Mouse (Mus musculus) limb, embryonic 11.5 days (tissue): ENCODE data around the gene Mmp7. TPM values are rescaled to one million over a fixed set of nuclear protein-coding genes. Genes with fewer than 3 reads are reported as not detected.
A peak's percentile ranks its signal among the peaks of the same experiment; 100 is the strongest.

Source experiments
- ATAC-seq: fragments of 200-750 bp; cut with Nextera tagmentation; 2 replicates; pipeline ENCODE4 v1.8.0; 2017; ENCODE audit warnings: low read depth; ENCODE audit not compliant: insufficient number of reproducible peaks, low FRiP score, low TSS enrichment
- DNase-seq: peaks from one replicate; pipeline ENCODE4 v3.0.0-alpha.2; 2015; ENCODE audit warnings: low spot score
- H3K27ac ChIP-seq: fragments of 300-500 bp; sonication (generic); replicated peaks from 2 replicates; pipeline ENCODE4 v1.5.1; 2014; ENCODE audit warnings: low read depth, mild to moderate bottlenecking, low read length
- H3K27me3 ChIP-seq: fragments of 300-500 bp; sonication (generic); 2 replicates; pipeline ENCODE4 v1.6.1; 2014; ENCODE audit warnings: mild to moderate bottlenecking, low read length, mixed read lengths; ENCODE audit not compliant: control insufficient read depth, insufficient read depth
- H3K36me3 ChIP-seq: fragments of 300-500 bp; sonication (generic); 2 replicates; pipeline ENCODE4 v1.6.1; 2014; ENCODE audit warnings: mild to moderate bottlenecking, low read length, moderate library complexity, mixed read lengths; ENCODE audit not compliant: control insufficient read depth, insufficient read depth
- H3K4me1 ChIP-seq: fragments of 300-500 bp; sonication (generic); 2 replicates; pipeline ENCODE4 v1.6.1; 2014; ENCODE audit warnings: low read length, mixed read lengths; ENCODE audit not compliant: control insufficient read depth, insufficient read depth
- H3K4me2 ChIP-seq: fragments of 300-500 bp; sonication (generic); 2 replicates; pipeline ENCODE4 v1.6.1; 2014; ENCODE audit warnings: low read depth, mild to moderate bottlenecking, moderate library complexity; ENCODE audit not compliant: severe bottlenecking
- H3K4me3 ChIP-seq: fragments of 300-500 bp; sonication (generic); 2 replicates; pipeline ENCODE4 v1.5.1; 2014; ENCODE audit warnings: low read depth, low read length
- H3K9ac ChIP-seq: fragments of 300-500 bp; sonication (generic); 2 replicates; pipeline ENCODE4 v1.6.1; 2014; ENCODE audit warnings: mild to moderate bottlenecking, low read length
- H3K9me3 ChIP-seq: fragments of 300-500 bp; sonication (generic); 2 replicates; pipeline ENCODE4 v1.6.1; 2016; ENCODE audit warnings: low read length; ENCODE audit not compliant: control insufficient read depth
- WGBS: fragments of 180-500 bp; shearing (Covaris S2); extraction: QIAGEN DNeasy Blood & Tissue Kit; methylation state at CpG from one replicate; pipeline ENCODE4 v1.1.7; 2014; 5-methylcytosine and 5-hydroxymethylcytosine counted together
- polyA plus RNA-seq: library from polyadenylated mRNA; unstranded; fragments of >200 nt; fragmentation: Nextera tagmentation; extraction: Ambion mirVana; gene quantifications from 2 replicates; pipeline ENCODE4 v1.2.1, GENCODE M21; 2014

Gene Mmp7
- polyA plus RNA-seq, 1 experiment from 2014 or later: not detected

DNA sequence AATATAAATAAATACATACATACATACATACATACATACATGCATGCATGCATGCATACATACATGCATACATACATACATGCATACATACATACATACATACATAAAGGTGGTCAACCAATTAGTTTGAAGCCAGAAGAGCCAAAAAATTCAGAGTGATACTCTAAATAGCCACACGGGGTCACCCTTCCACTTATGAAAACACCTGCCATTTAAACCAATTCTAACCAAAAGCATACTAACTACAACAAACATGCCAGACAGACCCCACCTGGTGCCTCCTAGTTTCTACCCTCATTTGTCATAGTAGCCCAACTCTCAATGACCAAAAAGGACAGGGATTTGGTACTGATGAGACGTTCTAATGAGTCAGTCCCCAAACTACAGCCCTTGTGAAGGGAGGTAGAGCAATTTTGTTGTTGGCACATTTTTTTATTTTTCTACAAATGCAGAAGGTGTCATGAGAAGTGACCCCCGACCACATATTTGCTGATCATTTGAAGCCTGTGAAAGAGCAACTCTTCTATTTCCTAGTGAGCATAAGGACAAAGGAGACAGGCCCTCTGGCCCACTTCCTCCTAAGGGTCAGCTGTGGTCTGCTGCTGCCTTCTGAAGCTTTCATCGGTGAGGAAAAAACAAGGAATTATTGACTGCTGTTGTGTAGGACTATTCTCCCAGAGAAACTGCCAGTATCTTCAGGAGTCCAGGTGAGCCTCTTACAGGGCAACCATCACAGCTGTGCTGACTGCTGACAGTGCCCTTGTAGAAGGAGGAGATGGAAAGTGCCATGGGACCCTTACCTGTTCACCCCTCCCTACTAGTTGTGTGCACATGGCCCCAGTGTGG is 22.4 kb downstream of the Mmp7 start:
- no peaks in the 10 kb centered on the region for H3K27me3 ChIP-seq

DNA sequence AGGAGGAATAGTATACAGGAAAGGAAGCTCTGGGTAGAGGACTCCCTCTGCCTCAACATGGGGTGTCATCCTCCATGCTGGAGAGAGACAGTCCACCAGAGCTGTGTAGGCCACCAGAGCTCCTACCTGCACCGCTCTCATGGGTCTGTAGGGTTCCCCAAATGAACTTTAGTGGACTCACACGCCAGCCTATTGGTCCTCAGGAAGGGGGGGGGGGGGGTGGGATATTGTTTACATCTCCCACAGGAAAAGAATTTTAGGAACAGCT is 23.0 kb downstream of the Mmp7 start:
- Histone ChIP-seq H3K27me3 (no peaks in the 10 kb centered on the region), H3K9me3 (no peaks in the 10 kb centered on the region), H3K4me2 (no peak overlapping the region), H3K9ac (no peak overlapping the region), H3K36me3 (no peaks in the 10 kb centered on the region), H3K4me3 (no peak overlapping the region), H3K4me1 (no peaks in the 10 kb centered on the region), H3K27ac (no peak overlapping the region)
- no peak for DNase-seq
- ATAC-seq: no peak
- 82% methylated on average over 2 of the region's 2 CpGs for WGBS

More for the DNA sequence above, 22.4 kb downstream of the Mmp7 start:
- DNase-seq (peak; percentile 50), ATAC-seq (peak; percentile 61; the same call in 1 of the 2 replicates)
- no peak overlapping the region for H3K4me2 ChIP-seq
- no peaks in the 10 kb centered on the region for H3K36me3 ChIP-seq
- no peak overlapping the region for H3K27ac ChIP-seq
- no peak overlapping the region for H3K9ac ChIP-seq
- WGBS: 47% methylated on average over 4 of the region's 4 CpGs
- no peaks in the 10 kb centered on the region for H3K4me1 ChIP-seq
- no peaks in the 10 kb centered on the region for H3K9me3 ChIP-seq
- H3K4me3 ChIP-seq: no peak overlapping the region

DNA sequence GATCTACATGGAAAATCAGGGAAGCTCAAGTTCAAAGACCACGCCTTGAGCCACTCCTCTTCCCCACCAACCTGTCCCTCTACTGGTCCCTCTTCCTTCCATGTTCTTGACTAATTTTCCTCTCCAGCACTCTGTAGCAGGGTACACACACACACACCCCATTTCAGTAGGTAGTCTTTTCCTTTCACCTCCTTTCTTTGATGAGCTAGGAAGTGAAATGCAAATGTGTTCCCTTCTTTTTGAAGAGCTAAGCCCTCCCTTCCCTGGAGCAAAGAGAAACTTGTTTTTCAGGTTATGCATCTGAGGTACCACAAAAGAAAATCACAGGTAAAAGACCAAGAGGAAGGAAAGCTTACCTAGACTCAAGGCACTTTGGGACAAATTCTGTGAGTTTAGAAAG is 29.7 kb downstream of the Mmp7 start:
- Histone ChIP-seq H3K9ac (no peak overlapping the region), H3K9me3 (no peaks in the 10 kb centered on the region), H3K36me3 (no peaks in the 10 kb centered on the region), H3K4me1 (no peaks in the 10 kb centered on the region), H3K4me3 (no peak overlapping the region), H3K27ac (no peak overlapping the region), H3K27me3 (no peaks in the 10 kb centered on the region), H3K4me2 (no peak overlapping the region)
- WGBS: 84% methylated on average over 1 of the region's 1 CpGs
- no peak for ATAC-seq
- no peak for DNase-seq

DNA sequence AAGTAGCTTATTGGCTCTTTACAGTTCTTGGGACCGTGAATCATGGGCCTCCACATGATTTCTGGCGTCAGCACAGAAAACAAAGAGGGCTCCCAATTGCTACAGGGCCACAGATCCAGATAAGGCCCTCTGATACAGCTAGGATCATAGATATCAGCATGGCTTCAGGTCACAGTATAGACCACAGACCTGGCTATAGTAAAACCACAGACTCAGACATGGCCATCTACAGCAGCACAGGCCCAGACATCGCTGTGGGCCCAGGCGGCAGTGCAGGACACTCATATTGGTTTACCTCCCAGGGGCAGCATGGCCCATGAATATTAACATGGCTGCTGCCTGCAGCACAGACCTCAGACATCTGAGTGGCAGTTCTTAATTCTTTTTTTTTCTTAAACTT is 37.1 kb downstream of the Mmp7 start:
- Histone ChIP-seq H3K4me1 (no peaks in the 10 kb centered on the region), H3K27me3 (no peaks in the 10 kb centered on the region), H3K9me3 (no peaks in the 10 kb centered on the region), H3K4me2 (no peak overlapping the region), H3K4me3 (no peak overlapping the region), H3K36me3 (no peaks in the 10 kb centered on the region), H3K9ac (no peak overlapping the region), H3K27ac (no peak overlapping the region)
- 90% methylated on average over 4 of the region's 4 CpGs for WGBS
- no peak for ATAC-seq
- DNase-seq: no peak

DNA sequence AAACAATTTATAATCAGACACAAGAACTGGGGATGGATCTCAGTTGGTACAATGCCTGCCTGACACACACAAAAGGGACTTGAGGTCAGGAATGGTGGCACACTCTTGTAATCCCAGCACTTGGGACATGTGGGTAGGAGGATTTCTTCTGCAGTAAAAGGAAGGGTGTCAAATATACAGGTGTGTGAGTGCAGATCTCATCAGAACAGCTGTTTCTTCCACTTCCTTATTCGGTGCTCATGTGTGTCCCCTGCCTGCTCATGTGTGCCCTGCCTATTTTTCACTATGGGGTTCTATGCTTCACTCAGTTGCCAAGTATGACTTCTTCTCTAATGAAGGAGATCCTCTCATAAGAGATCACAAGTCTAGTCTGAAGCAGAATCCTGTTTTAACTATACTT is 50.8 kb downstream of the Mmp7 start:
- H3K4me1 ChIP-seq: no peaks in the 10 kb centered on the region
- H3K27me3 ChIP-seq: no peaks in the 10 kb centered on the region
- 95% methylated on average over 1 of the region's 1 CpGs for WGBS
- H3K4me3 ChIP-seq: no peak overlapping the region
- no peaks in the 10 kb centered on the region for H3K9me3 ChIP-seq
- no peak overlapping the region for H3K27ac ChIP-seq
- H3K36me3 ChIP-seq: no peaks in the 10 kb centered on the region
- DNase-seq (no peak), ATAC-seq (no peak)
- no peak overlapping the region for H3K9ac ChIP-seq
- H3K4me2 ChIP-seq: no peak overlapping the region

DNA sequence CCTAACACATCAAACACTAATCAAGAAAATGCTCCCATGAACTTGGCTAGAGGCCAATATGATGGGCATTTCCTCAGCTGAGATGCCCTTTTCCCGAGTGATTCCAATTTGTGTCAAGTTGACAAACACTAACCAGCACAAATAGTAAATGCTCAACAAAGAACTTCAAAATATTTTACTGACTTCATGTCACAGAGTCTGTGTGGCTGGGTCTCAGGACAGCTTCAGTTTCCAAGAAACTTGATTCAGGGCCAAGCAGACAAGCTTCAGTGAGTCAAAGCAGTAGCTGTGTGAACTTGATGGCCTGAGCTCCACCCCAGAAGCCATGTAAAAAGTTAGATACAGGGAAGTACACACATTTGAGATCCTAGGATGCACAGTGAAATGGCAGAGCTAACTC is 52.3 kb downstream of the Mmp7 start:
- Histone ChIP-seq H3K4me2 (no peak overlapping the region), H3K4me1 (no peaks in the 10 kb centered on the region), H3K27ac (no peak overlapping the region), H3K4me3 (no peak overlapping the region), H3K27me3 (no peaks in the 10 kb centered on the region), H3K9ac (no peak overlapping the region), H3K9me3 (no peaks in the 10 kb centered on the region), H3K36me3 (no peaks in the 10 kb centered on the region)
- DNase-seq (no peak), ATAC-seq (no peak)
- 79% methylated on average over 1 of the region's 1 CpGs for WGBS

DNA sequence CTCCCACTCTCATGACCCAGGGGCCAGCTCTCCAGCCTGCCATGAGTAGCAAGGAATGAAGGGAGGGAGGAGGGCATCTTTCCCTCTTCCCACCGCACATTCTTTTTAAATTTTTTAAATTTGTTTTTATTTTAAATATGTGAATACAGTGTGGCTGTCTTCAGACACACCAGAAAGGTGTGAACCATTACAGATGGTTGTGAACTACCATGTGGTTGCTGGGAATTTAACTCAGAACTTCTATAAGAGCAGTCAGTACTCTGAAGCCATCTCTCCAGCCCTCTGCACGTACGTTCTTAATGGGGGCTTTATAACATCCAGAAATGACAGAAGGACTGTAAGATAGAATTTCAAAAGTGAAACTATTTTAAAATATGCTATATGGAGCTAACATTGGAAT is 57.0 kb downstream of the Mmp7 start:
- ATAC-seq: no peak
- Histone ChIP-seq H3K4me3 (no peak overlapping the region), H3K9ac (no peak overlapping the region), H3K36me3 (no peaks in the 10 kb centered on the region), H3K9me3 (no peaks in the 10 kb centered on the region), H3K27me3 (no peaks in the 10 kb centered on the region), H3K4me2 (no peak overlapping the region), H3K27ac (no peak overlapping the region), H3K4me1 (no peaks in the 10 kb centered on the region)
- 82% methylated on average over 3 of the region's 3 CpGs for WGBS
- DNase-seq: no peak
